Mouse (Mus musculus): ENCODE measurements at regions not wholly inside any gene's neighbourhood (a gene's known extent, or its start where the extent isn't known, plus 50 kb on each side); places are given as distances from the start of the nearest gene placed in this dataset.

DNA sequence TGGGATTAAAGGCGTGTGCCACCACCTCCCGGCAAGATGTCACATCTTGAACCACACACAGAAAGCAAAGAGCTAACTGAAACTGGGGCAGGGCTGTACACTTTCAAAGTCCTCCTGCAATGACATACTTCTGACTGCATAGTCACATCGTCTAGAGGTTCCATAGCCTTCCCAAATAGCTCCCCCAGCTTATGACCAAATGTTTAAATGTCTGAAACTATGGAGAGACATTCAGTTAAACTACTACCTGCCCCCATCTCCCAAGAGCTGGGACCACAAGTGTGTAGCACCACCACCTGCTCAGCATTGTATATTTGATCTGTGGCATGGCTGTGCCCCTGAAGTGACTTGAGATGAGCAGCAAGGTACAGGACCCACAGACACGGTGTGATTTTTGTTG, 52.1 kb upstream of the Kdm7a start:
- Histone ChIP-seq H3K27ac (ENCODE audit: low read length) (no peak overlapping the region), H3K36me3 (ENCODE audit: insufficient read depth, low read length) (no peaks in the 10 kb centered on the region), H3K4me3 (ENCODE audit: low read depth, low read length) (no peak overlapping the region), H3K9ac (replicated peaks; ENCODE audit: low read depth) (no peak overlapping the region), H3K9me3 (ENCODE audit: low read length) (no peaks in the 10 kb centered on the region), H3K4me1 (ENCODE audit: insufficient read depth, low read depth, low read length) (peaks cover 4% of the 10 kb centered on the region; the same call in 1 of the 2 replicates), H3K27me3 (replicated peaks; ENCODE audit: insufficient read depth, low read length) (no peaks in the 10 kb centered on the region), H3K4me2 (replicated peaks; ENCODE audit: low read depth, low read length) (no peak overlapping the region)
- ATAC-seq = no peak
- DNase-seq (ENCODE audit: low spot score) = no peak
- TF ChIP-seq EP300 (IDR thresholded peaks at IDR 0.05) (no peak), CTCF (IDR thresholded peaks at IDR 0.05) (no peak)
- 84% methylated on average over 4 of the region's 4 CpGs for WGBS

DNA sequence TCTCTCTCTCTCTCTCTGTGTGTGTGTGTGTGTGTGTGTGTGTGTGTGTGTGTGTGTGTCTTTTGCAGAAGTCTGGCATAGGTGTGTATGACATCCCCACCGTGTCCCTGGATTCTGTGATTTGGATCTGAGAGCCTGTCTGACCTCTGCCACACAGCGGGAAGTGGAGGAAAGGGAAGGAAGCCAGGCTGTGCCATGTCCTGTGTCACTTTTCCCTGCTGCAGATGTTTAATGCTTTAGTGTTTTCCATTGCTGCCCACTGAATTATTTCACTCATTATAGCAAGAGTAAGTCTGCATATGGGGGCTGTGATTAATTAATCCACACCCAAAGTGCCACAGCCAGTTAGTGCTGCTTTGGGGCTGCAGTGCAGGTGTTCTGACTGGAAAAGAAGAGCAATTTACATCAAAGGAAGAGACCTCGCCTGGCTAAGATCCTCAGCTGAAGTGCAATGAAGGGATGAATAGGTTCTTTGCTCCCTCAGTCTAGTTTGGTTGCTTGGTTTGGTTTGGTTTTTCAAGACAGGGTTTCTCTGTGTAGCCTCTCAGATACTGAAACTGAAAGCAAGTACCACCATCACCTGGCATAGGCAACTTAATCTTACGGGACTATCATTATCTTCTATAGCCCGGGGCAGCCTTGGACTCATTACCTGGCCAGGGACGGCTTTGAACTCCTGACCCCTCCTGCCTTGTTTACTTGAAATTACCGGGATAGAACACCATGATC, 51.2 kb upstream of the Kdm7a start:
- 46% methylated on average over 7 of the region's 7 CpGs for WGBS
- H3K4me2 ChIP-seq (replicated peaks; ENCODE audit: low read depth, low read length) = peak overlapping the region; percentile 91
- no peak overlapping the region for H3K4me3 ChIP-seq (ENCODE audit: low read depth, low read length)
- TF ChIP-seq EP300 (IDR thresholded peaks at IDR 0.05) = no peak
- H3K4me1 ChIP-seq (ENCODE audit: insufficient read depth, low read depth, low read length) = no peaks in the 10 kb centered on the region; the same call in 1 of the 2 replicates
- no peaks in the 10 kb centered on the region for H3K36me3 ChIP-seq (ENCODE audit: insufficient read depth, low read length)
- H3K27me3 ChIP-seq (replicated peaks; ENCODE audit: insufficient read depth, low read length) = no peaks in the 10 kb centered on the region
- no peak overlapping the region for H3K27ac ChIP-seq (ENCODE audit: low read length)
- no peak overlapping the region for H3K9ac ChIP-seq (replicated peaks; ENCODE audit: low read depth)
- H3K9me3 ChIP-seq (ENCODE audit: low read length) = no peaks in the 10 kb centered on the region
- DNase-seq (ENCODE audit: low spot score) (no peak), ATAC-seq (no peak)

DNA sequence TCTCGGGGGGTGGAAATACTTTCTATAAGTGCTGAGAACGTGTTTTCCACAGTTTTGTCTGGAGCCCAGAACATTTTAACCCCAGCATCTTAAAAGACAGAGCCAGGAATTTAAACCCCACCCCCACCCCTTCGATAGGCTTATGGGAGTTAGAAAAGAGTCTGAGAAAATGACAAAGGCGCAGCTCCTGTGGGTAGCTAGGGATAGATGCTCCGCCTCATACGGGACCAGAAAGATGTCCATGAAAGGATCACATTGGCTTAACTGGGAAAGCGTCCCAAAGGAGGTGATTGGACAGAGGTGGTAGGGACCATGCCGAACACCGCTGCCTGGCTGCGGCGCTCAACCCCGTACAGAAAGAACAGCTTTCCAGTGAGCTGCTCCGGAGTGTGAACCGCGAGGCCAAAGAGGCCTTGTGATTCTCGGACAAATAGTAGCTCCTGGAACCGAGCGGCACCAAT, 50.6 kb upstream of the Kdm7a start:
- ATAC-seq (peak; percentile 47), DNase-seq (ENCODE audit: low spot score) (no peak)
- Histone ChIP-seq H3K4me1 (ENCODE audit: insufficient read depth, low read depth, low read length) (no peaks in the 10 kb centered on the region; the same call in 1 of the 2 replicates), H3K4me3 (ENCODE audit: low read depth, low read length) (peak overlapping the region; percentile 45), H3K36me3 (ENCODE audit: insufficient read depth, low read length) (no peaks in the 10 kb centered on the region), H3K27ac (ENCODE audit: low read length) (peak overlapping the region; percentile 47; the same call in 1 of the 2 replicates), H3K9me3 (ENCODE audit: low read length) (no peaks in the 10 kb centered on the region), H3K9ac (replicated peaks; ENCODE audit: low read depth) (no peak overlapping the region; the same call in 1 of the 2 replicates), H3K4me2 (replicated peaks; ENCODE audit: low read depth, low read length) (peak overlapping the region; percentile 91), H3K27me3 (replicated peaks; ENCODE audit: insufficient read depth, low read length) (no peaks in the 10 kb centered on the region)
- no peak for TF ChIP-seq CTCF (IDR thresholded peaks at IDR 0.05)
- TF ChIP-seq EP300 (IDR thresholded peaks at IDR 0.05) = no peak
- WGBS = 1% methylated on average over 18 of the region's 18 CpGs

GRCm38 (mm10) chr6:39256304-39257103, 49.9 kb upstream of the Kdm7a start:
- no peaks in the 10 kb centered on the region for H3K36me3 ChIP-seq (ENCODE audit: insufficient read depth, low read length)
- H3K9ac ChIP-seq (replicated peaks; ENCODE audit: low read depth) = no peak overlapping the region; the same call in 1 of the 2 replicates
- no peaks in the 10 kb centered on the region for H3K9me3 ChIP-seq (ENCODE audit: low read length)
- TF ChIP-seq CTCF (IDR thresholded peaks at IDR 0.05) = no peak
- TF ChIP-seq EP300 (IDR thresholded peaks at IDR 0.05) = no peak
- H3K4me1 ChIP-seq (ENCODE audit: insufficient read depth, low read depth, low read length) = no peaks in the 10 kb centered on the region; the same call in 1 of the 2 replicates
- H3K27ac ChIP-seq (ENCODE audit: low read length) = no peak overlapping the region
- H3K27me3 ChIP-seq (replicated peaks; ENCODE audit: insufficient read depth, low read length) = no peaks in the 10 kb centered on the region
- peak overlapping the region; percentile 91 for H3K4me2 ChIP-seq (replicated peaks; ENCODE audit: low read depth, low read length)
- H3K4me3 ChIP-seq (ENCODE audit: low read depth, low read length) = peak overlapping the region; percentile 45
- WGBS = 4% methylated on average over 48 of the region's 48 CpGs
- DNase-seq (ENCODE audit: low spot score) = peak; percentile 71
- peak; percentile 76 for ATAC-seq
